Mouse (Mus musculus): ENCODE measurements around the gene Gatc.

DNA sequence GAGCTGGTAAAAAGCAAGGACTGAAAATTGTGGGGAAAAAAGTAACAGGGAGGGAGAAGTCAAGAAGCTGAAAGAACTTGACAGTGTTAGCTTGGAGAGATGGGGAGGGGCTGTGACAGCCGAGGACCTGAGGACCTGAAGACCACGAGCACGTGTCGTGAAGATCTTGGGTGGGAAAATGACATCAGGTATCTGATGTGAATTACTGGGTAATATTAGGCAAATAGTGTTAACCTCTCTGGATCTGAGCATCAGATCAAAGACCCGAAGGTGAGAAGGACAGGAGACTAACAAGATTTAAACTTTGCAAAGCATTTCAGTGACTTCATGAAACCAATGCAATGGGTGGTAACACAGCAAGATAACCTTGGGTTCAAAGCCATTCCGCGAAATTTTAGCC, 971 bp downstream of the Gatc start:
- TF ChIP-seq USF2 (conservative IDR thresholded peaks at IDR 0.05; ENCODE audit: low read depth, low read length) (no peak), MEF2A (IDR thresholded peaks at IDR 0.05; ENCODE audit: borderline replicate concordance, low read depth, low read length) (no peak), CTCF (conservative IDR thresholded peaks at IDR 0.05 in 1 of 2, IDR thresholded peaks at IDR 0.05 in 1 of 2; ENCODE audit: low read depth in 2 of 2, low read length in 2 of 2) (no peak), ZNF384 (IDR thresholded peaks at IDR 0.05; ENCODE audit: low read depth, low read length) (peak; percentile 41), EP300 (IDR thresholded peaks at IDR 0.05; ENCODE audit: low read length) (no peak)

Data from CH12.LX (cell line).